Mouse (Mus musculus): ENCODE results near the gene Per1. TPM values are rescaled to one million over a fixed set of nuclear protein-coding genes. Genes with fewer than 3 reads are reported as not detected.
A peak's percentile ranks its signal among the peaks of the same experiment; 100 is the strongest.

Gene Per1
- total and polyA plus RNA-seq, 3 experiments = 36.4 to 79.8 (median 44.4) TPM

DNA sequence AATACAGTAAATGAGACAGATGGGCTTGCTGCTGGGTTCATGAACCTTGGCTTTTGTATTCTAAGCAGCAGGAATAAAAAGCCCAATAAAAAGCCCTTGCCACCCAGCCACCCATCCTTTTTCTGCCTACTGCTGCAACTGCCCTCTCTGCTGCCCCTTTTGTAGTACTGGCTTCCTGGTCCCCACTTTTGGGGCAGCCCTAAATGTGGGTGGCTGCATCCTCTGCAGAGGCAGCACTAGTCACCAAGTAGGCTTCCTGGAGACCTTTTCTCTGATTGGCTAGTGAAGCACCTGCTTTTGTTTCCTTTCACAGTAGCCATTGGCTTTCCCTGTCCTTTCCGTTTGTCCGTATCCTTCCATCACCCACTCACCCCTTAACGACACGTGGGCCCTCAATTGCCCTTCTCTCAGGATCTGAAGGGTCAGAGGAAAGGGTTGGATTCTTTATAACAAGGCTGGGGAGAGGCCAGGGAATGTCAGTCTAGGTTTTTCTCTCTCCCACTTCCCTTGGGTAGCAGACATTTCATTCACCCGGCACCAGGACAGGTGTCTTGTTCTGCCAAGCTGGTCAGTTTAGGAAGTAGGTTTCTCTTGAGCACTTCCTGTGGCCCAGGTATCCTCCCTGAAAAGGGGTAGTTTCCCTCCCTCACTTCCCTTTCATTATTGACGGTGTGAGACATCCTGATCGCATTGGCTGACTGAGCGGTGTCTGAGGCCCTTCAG is 3.2 kb downstream of the Per1 start:
- DNase-seq = no peak
- Histone ChIP-seq H3K27ac (peak overlapping the region; percentile 98), H3K4me3 (peak overlapping the region; percentile 67), H3K79me2 (replicated peaks; ENCODE audit: control insufficient read depth, insufficient read depth, low read length) (peaks cover 2% of the 10 kb centered on the region), H3K36me3 (ENCODE audit: control insufficient read depth, insufficient read depth, low read length) (peaks cover 9% of the 10 kb centered on the region), H3K9ac (ENCODE audit: low read depth, low read length) (peak overlapping the region; percentile 56), H3K27me3 (ENCODE audit: control insufficient read depth, insufficient read depth, low read length) (no peaks in the 10 kb centered on the region), H3K4me1 (ENCODE audit: control insufficient read depth, insufficient read depth, low read length) (peaks cover 13% of the 10 kb centered on the region)
- intact Hi-C loops (cut with DNase I) = loop anchor here (5.0 kb wide), 1 partner anchor 141 kb away; the partner anchor contains the start of gene Arhgef15
- 3% methylated on average over 8 of the region's 8 CpGs for WGBS
- TF ChIP-seq EP300 (IDR thresholded peaks at IDR 0.05; ENCODE audit: insufficient read depth, low read depth, low read length) (no peak; the same call in 1 of the 2 replicates), CTCF (IDR thresholded peaks at IDR 0.05) (no peak), POLR2A (IDR thresholded peaks at IDR 0.05; ENCODE audit: insufficient read depth, low read depth, low read length) (peak; percentile 95)

DNA sequence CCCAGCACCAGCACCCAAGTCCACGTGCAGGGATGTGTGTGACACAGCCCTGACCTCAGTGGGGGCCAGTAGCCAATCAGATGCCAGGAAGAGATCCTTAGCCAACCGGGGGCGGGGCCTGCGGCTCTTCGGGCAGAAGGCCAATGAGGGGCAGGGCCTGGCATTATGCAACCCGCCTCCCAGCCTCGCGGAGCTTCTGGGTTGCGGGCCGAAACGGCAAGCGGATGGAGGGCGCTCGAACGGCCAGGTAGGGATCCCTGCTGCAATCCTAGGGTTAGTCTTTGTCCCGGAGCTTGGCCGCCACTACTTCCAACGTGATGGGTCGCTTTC is 3.7 kb downstream of the Per1 start:
- peak; percentile 98 to 99 for DNase-seq
- Histone ChIP-seq H3K27me3 (ENCODE audit: control insufficient read depth, insufficient read depth, low read length) (no peaks in the 10 kb centered on the region), H3K4me1 (ENCODE audit: control insufficient read depth, insufficient read depth, low read length) (peaks cover 13% of the 10 kb centered on the region), H3K79me2 (replicated peaks; ENCODE audit: control insufficient read depth, insufficient read depth, low read length) (peaks cover 2% of the 10 kb centered on the region), H3K36me3 (ENCODE audit: control insufficient read depth, insufficient read depth, low read length) (peaks cover 9% of the 10 kb centered on the region), H3K4me3 (peak overlapping the region; percentile 67), H3K27ac (peak overlapping the region; percentile 98), H3K9ac (ENCODE audit: low read depth, low read length) (peak overlapping the region; percentile 81)
- TF ChIP-seq CTCF (IDR thresholded peaks at IDR 0.05) = no peak
- peak; percentile 83 for TF ChIP-seq POLR2A (IDR thresholded peaks at IDR 0.05; ENCODE audit: insufficient read depth, low read depth, low read length)
- peak; percentile 93; the same call in 1 of the 2 replicates for TF ChIP-seq EP300 (IDR thresholded peaks at IDR 0.05; ENCODE audit: insufficient read depth, low read depth, low read length)
- intact Hi-C loops (cut with DNase I) = loop anchor here (5.0 kb wide), 1 partner anchor 141 kb away; the partner anchor contains the start of gene Arhgef15
- under 1% methylated on average over 19 of the region's 19 CpGs for WGBS

DNA sequence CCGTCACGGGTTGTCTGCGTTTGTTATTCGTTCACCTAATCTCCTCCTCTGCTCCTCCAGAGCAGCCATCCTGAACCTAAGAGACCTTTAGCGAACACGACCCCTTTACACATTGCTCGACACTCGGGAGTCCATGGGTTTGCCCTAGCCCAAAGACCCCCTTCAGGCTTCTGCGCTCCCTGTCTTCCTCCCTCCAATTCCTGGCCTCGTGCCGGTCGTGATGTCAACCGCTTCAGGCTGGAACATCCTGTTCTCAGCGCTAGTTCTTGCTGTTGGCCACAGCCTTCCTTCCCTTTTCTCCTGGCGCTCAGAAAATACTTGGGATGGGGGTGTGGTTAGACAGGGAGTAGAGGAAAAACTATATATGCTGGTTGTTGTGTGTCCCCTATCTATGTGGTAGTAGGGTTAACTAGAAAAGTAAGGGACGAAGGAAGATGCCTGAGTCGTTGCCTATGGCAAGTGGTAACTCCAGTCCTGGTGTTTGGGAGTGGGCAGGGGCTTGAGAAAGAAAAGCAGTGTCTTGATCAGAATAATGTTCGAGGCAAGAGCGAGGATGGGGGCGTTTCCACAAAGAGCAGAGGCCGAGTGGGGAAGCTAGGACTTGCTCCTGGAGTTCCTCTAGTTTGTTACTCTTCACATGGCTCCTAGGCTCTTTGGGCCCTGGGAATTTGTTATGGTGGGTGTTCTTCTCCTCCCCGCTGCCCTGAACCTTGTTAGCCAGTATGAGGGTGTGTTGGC is 4.3 kb downstream of the Per1 start:
- Histone ChIP-seq H3K79me2 (replicated peaks; ENCODE audit: control insufficient read depth, insufficient read depth, low read length) (peaks cover 2% of the 10 kb centered on the region), H3K27me3 (ENCODE audit: control insufficient read depth, insufficient read depth, low read length) (no peaks in the 10 kb centered on the region), H3K4me1 (ENCODE audit: control insufficient read depth, insufficient read depth, low read length) (peaks cover 13% of the 10 kb centered on the region), H3K27ac (peak overlapping the region; percentile 98), H3K4me3 (peak overlapping the region; percentile 67), H3K36me3 (ENCODE audit: control insufficient read depth, insufficient read depth, low read length) (peaks cover 9% of the 10 kb centered on the region), H3K9ac (ENCODE audit: low read depth, low read length) (peak overlapping the region; percentile 81)
- WGBS = under 1% methylated on average over 22 of the region's 22 CpGs
- TF ChIP-seq EP300 (IDR thresholded peaks at IDR 0.05; ENCODE audit: insufficient read depth, low read depth, low read length) = peak; percentile 99
- no peak; the same call in 1 of the 2 replicates for TF ChIP-seq POLR2A (IDR thresholded peaks at IDR 0.05; ENCODE audit: insufficient read depth, low read depth, low read length)
- intact Hi-C loops (cut with DNase I) = loop anchor here (5.0 kb wide), 1 partner anchor 142 kb away; the partner anchor contains the start of gene Arhgef15
- DNase-seq = peak; percentile 90 to 92

DNA sequence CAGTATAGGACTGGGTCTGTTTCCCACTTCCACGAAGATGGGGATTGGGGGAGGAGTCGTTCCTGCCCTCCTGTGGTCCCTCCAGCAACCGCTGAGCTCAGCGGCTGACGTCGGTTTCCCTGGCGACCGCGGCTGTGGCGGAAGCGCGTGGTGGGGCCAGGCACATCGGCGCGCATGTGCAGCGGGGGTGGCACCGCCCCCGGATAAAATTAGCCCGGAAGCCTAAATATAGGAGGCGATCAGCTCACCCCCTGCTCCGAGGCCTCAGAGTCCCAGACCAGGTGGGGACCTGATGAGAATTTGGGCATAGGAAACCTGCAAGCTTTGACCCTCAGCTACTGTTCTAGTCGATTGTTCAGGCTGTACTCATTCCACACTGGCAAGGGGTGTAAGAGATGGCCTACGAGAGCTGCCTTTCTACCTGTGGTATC is 4.9 kb downstream of the Per1 start:
- peak; percentile 44 for TF ChIP-seq CTCF (IDR thresholded peaks at IDR 0.05)
- TF ChIP-seq POLR2A (IDR thresholded peaks at IDR 0.05; ENCODE audit: insufficient read depth, low read depth, low read length) = peak; percentile 82
- TF ChIP-seq EP300 (IDR thresholded peaks at IDR 0.05; ENCODE audit: insufficient read depth, low read depth, low read length) = peak; percentile 87
- H3K36me3 ChIP-seq (ENCODE audit: control insufficient read depth, insufficient read depth, low read length) = peaks cover 9% of the 10 kb centered on the region

DNA sequence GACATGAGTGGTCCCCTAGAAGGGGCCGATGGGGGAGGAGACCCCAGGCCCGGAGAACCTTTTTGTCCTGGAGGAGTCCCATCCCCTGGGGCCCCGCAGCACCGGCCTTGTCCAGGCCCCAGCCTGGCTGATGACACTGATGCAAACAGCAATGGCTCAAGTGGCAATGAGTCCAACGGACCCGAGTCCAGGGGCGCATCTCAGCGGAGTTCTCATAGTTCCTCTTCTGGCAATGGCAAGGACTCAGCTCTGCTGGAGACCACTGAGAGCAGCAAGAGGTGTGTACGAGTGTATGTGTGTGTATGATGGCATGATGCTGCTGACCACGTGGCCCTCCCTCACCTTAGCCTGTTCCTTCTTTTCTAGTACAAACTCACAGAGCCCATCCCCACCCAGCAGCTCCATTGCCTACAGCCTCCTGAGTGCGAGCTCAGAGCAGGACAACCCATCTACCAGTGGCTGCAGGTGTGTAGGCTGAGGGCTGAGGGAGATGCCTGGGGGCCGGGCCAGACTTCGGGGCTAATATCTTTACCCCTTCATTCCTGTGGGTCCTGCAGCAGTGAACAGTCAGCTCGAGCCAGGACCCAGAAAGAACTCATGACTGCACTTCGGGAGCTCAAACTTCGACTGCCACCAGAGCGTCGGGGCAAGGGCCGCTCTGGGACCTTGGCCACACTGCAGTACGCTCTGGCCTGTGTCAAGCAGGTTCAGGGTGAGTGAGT is 5.8 kb downstream of the Per1 start:
- peaks cover 9% of the 10 kb centered on the region for H3K36me3 ChIP-seq (ENCODE audit: control insufficient read depth, insufficient read depth, low read length)
- 76% methylated on average over 20 of the region's 20 CpGs for WGBS
- peak in 1 of 2 experiments; percentile 48 for DNase-seq
- H3K79me2 ChIP-seq (replicated peaks; ENCODE audit: control insufficient read depth, insufficient read depth, low read length) = peaks cover 2% of the 10 kb centered on the region
- TF ChIP-seq EP300 (IDR thresholded peaks at IDR 0.05; ENCODE audit: insufficient read depth, low read depth, low read length) (no peak), CTCF (IDR thresholded peaks at IDR 0.05) (no peak), POLR2A (IDR thresholded peaks at IDR 0.05; ENCODE audit: insufficient read depth, low read depth, low read length) (no peak)
- H3K27me3 ChIP-seq (ENCODE audit: control insufficient read depth, insufficient read depth, low read length) = no peaks in the 10 kb centered on the region
- H3K9ac ChIP-seq (ENCODE audit: low read depth, low read length) = peak overlapping the region; percentile 16; the same call in 1 of the 2 replicates
- H3K4me1 ChIP-seq (ENCODE audit: control insufficient read depth, insufficient read depth, low read length) = peaks cover 13% of the 10 kb centered on the region
- no peak overlapping the region for H3K4me3 ChIP-seq
- intact Hi-C loops (cut with DNase I) = loop anchor here (1.0 to 10.0 kb wide), 2 partner anchors 10 to 304 kb away; no protein-coding TSS in a partner anchor
- H3K27ac ChIP-seq = peak overlapping the region; percentile 98

More for the DNA sequence above, 4.9 kb downstream of the Per1 start:
- peak; percentile 96 to 97 for DNase-seq
- peak overlapping the region; percentile 98 for H3K27ac ChIP-seq
- H3K4me1 ChIP-seq (ENCODE audit: control insufficient read depth, insufficient read depth, low read length) = peaks cover 13% of the 10 kb centered on the region
- intact Hi-C loops (cut with DNase I) = loop anchor here (1.0 to 10.0 kb wide), 3 partner anchors 10 to 305 kb away; partner anchors contain the start of gene Arhgef15
- peak overlapping the region; percentile 81 for H3K9ac ChIP-seq (ENCODE audit: low read depth, low read length)
- H3K27me3 ChIP-seq (ENCODE audit: control insufficient read depth, insufficient read depth, low read length) = no peaks in the 10 kb centered on the region
- H3K4me3 ChIP-seq = peak overlapping the region; percentile 67
- peaks cover 2% of the 10 kb centered on the region for H3K79me2 ChIP-seq (replicated peaks; ENCODE audit: control insufficient read depth, insufficient read depth, low read length)
- WGBS = under 1% methylated on average over 23 of the region's 23 CpGs
